Mouse (Mus musculus): ENCODE data around the gene H2-DMa.
"Not testable (repeated sequence)": the region's sequence is repeated elsewhere in the genome, so short reads cannot be mapped to it uniquely, and the experiment has no call there.

The H2-DMa gene

GRCm38 (mm10) chr17:34142456-34143010, 23.2 kb downstream of the H2-DMa start:
- CTCF ChIA-PET, result interaction anchor here (0.6 to 0.9 kb wide), 3 partner anchors 9 to 23 kb away, joined by 3 to 9 read pairs (median 3); no protein-coding TSS in a partner anchor

- CTCF ChIA-PET, result interaction anchor here (0.6 to 0.9 kb wide), 2 partner anchors 22 to 46 kb away, joined by 3 to 5 read pairs; no protein-coding TSS in a partner anchor
Observed at GRCm38 (mm10) chr17:34143033-34143432, 23.7 kb downstream of the H2-DMa start, which contains the start of gene H2-DMb2. H2-DMb2 (plus strand) TSS chr17:34143307.

GRCm38 (mm10) chr17:34143461-34143860, 24.1 kb downstream of the H2-DMa start:
- CTCF ChIA-PET, result interaction anchor here (0.6 to 0.9 kb wide), 2 partner anchors 22 to 46 kb away, joined by 3 to 5 read pairs; no protein-coding TSS in a partner anchor

- CTCF ChIA-PET, result not testable (repeated sequence)
Observed at GRCm38 (mm10) chr17:34144221-34144620, 24.9 kb downstream of the H2-DMa start.

- CTCF ChIA-PET, result no interaction called here
Observed at GRCm38 (mm10) chr17:34144960-34145371, 25.6 kb downstream of the H2-DMa start.

- CTCF ChIA-PET, result no interaction called here
Observed at GRCm38 (mm10) chr17:34152923-34153322, 33.6 kb downstream of the H2-DMa start, which contains the start of gene H2-DMb1. H2-DMb1 (plus strand) TSS chr17:34153072.

- CTCF ChIA-PET, result no interaction called here
Observed at GRCm38 (mm10) chr17:34155534-34155933, 36.2 kb downstream of the H2-DMa start.

GRCm38 (mm10) chr17:34164202-34164895, 45.0 kb downstream of the H2-DMa start:
- CTCF ChIA-PET, result interaction anchor here (0.6 to 1.6 kb wide), 3 partner anchors 21 to 130 kb away, joined by 3 to 5 read pairs (median 3); partner anchors contain the start of gene H2-DMb2

- CTCF ChIA-PET, result interaction anchor here (0.6 to 1.6 kb wide), 5 partner anchors 22 to 130 kb away, joined by 3 to 5 read pairs (median 3); partner anchors contain the start of gene H2-DMb2
Observed at GRCm38 (mm10) chr17:34165033-34165730, 45.8 kb downstream of the H2-DMa start.

GRCm38 (mm10) chr17:34169279-34169678, 49.9 kb downstream of the H2-DMa start:
- CTCF ChIA-PET, result interaction anchor here (0.5 to 2.2 kb wide), 6 partner anchors 26 to 423 kb away, joined by 3 to 12 read pairs (median 4); no protein-coding TSS in a partner anchor

GRCm38 (mm10) chr17:34170487-34170876, 51.1 kb downstream of the H2-DMa start:
- CTCF ChIA-PET, result interaction anchor here (0.6 to 2.2 kb wide), 9 partner anchors 24 to 215 kb away, joined by 3 to 15 read pairs (median 4); no protein-coding TSS in a partner anchor

- CTCF ChIA-PET, result interaction anchor here (0.6 to 2.2 kb wide), 7 partner anchors 34 to 215 kb away, joined by 3 to 15 read pairs (median 6); no protein-coding TSS in a partner anchor
Observed at GRCm38 (mm10) chr17:34170877-34171498, 51.6 kb downstream of the H2-DMa start.

- CTCF ChIA-PET, result interaction anchor here (0.7 kb wide), 1 partner anchor 42 kb away, joined by 3 read pairs; no protein-coding TSS in a partner anchor
Observed at GRCm38 (mm10) chr17:34172528-34172927, 53.2 kb downstream of the H2-DMa start.

- CTCF ChIA-PET, result no interaction called here
Observed at GRCm38 (mm10) chr17:34174075-34174474, 54.7 kb downstream of the H2-DMa start.

- CTCF ChIA-PET, result no interaction called here
Observed at GRCm38 (mm10) chr17:34177179-34177578, 57.8 kb downstream of the H2-DMa start.

- CTCF ChIA-PET, result interaction anchor here (0.7 kb wide), 2 partner anchors 104 to 156 kb away, joined by 3 to 7 read pairs; no protein-coding TSS in a partner anchor
Observed at GRCm38 (mm10) chr17:34179019-34179418, 59.7 kb downstream of the H2-DMa start.

GRCm38 (mm10) chr17:34179913-34180859, 60.8 kb downstream of the H2-DMa start:
- CTCF ChIA-PET, result no interaction called here

- CTCF ChIA-PET, result interaction anchor here (1.2 kb wide), 1 partner anchor 105 kb away, joined by 4 read pairs; no protein-coding TSS in a partner anchor
Observed at GRCm38 (mm10) chr17:34183564-34184219, 64.4 kb downstream of the H2-DMa start.

GRCm38 (mm10) chr17:34185526-34185925, 66.2 kb downstream of the H2-DMa start:
- CTCF ChIA-PET, result no interaction called here

Measured in spleen, embryonic (tissue).